In genomic region chr10:57037641-57038040, GRCm38 (mm10) we compare ENCODE assay signal across 30 mouse cellular contexts.
A peak's percentile ranks its signal among the peaks of the same experiment; 100 is the strongest.
DNase-seq lines count a peak whose midpoint lies in the region; ATAC-seq and TF ChIP-seq lines count a peak whose summit lies in the region.
"Had no signal": no experiment of that assay in that cellular context is flagged by ENCODE, and none has a peak within 500 bp of the region (broad histone marks: within the 10 kb centered on the region; RNA-seq: fewer than 3 reads in every experiment).

No protein-coding gene starts in this region.

- H3K4me3 ChIP-seq in forebrain, embryonic 14.5 days (ENCODE audit: low read depth, low read length), result no peak overlapping the region
- H3K4me3 ChIP-seq in forebrain, embryonic 10.5 days, result no peak overlapping the region
- no peak overlapping the region for H3K4me3 ChIP-seq in limb, embryonic 13.5 days
- no peak overlapping the region for H3K4me3 ChIP-seq in limb, embryonic 10.5 days
- H3K4me3 ChIP-seq in embryonic facial prominence, embryonic 11.5 days (ENCODE audit: low read depth, low read length), result no peak overlapping the region
- H3K4me3 ChIP-seq in liver, postnatal 0 days (ENCODE audit: low read depth, low read length), result no peak overlapping the region
- H3K4me3 ChIP-seq: heart, embryonic 10.5 days; heart, embryonic 15.5 days; hindbrain, embryonic 12.5 days; left cerebral cortex, adult 2 months; liver, embryonic 15.5 days; myocyte; neural tube, embryonic 13.5 days had no signal

- no peaks in the 10 kb centered on the region for H3K27me3 ChIP-seq in forebrain, embryonic 14.5 days (replicated peaks; ENCODE audit: control insufficient read depth, insufficient read depth, low read length)
- no peaks in the 10 kb centered on the region for H3K27me3 ChIP-seq in forebrain, embryonic 10.5 days (ENCODE audit: poor library complexity, severe bottlenecking)
- H3K27me3 ChIP-seq in limb, embryonic 13.5 days, result no peaks in the 10 kb centered on the region
- no peaks in the 10 kb centered on the region for H3K27me3 ChIP-seq in limb, embryonic 10.5 days (ENCODE audit: low read depth, poor library complexity, severe bottlenecking)
- H3K27me3 ChIP-seq in embryonic facial prominence, embryonic 11.5 days (ENCODE audit: control insufficient read depth, insufficient read depth, low read length), result no peaks in the 10 kb centered on the region
- H3K27me3 ChIP-seq in liver, postnatal 0 days (ENCODE audit: insufficient read depth, low read length), result no peaks in the 10 kb centered on the region
- H3K27me3 ChIP-seq: heart, embryonic 15.5 days; hindbrain, embryonic 12.5 days; liver, embryonic 15.5 days; neural tube, embryonic 13.5 days had no signal

- no peak overlapping the region for H3K4me2 ChIP-seq in forebrain, embryonic 14.5 days (ENCODE audit: low read length)
- no peak overlapping the region for H3K4me2 ChIP-seq in limb, embryonic 13.5 days (replicated peaks)
- H3K4me2 ChIP-seq in embryonic facial prominence, embryonic 11.5 days (ENCODE audit: low read depth, low read length), result no peak overlapping the region
- H3K4me2 ChIP-seq in liver, postnatal 0 days (ENCODE audit: low read depth, low read length), result no peak overlapping the region
- H3K4me2 ChIP-seq: heart, embryonic 15.5 days; hindbrain, embryonic 12.5 days; liver, embryonic 15.5 days; neural tube, embryonic 13.5 days had no signal

- H3K4me1 ChIP-seq in forebrain, embryonic 14.5 days (ENCODE audit: control insufficient read depth, insufficient read depth, low read length), result no peaks in the 10 kb centered on the region
- H3K4me1 ChIP-seq in forebrain, embryonic 10.5 days, result peaks cover 14% of the 10 kb centered on the region
- peaks cover 29% of the 10 kb centered on the region for H3K4me1 ChIP-seq in limb, embryonic 13.5 days
- peaks cover 39% of the 10 kb centered on the region for H3K4me1 ChIP-seq in limb, embryonic 10.5 days
- H3K4me1 ChIP-seq in embryonic facial prominence, embryonic 11.5 days (ENCODE audit: control insufficient read depth, insufficient read depth, low read length), result no peaks in the 10 kb centered on the region
- no peaks in the 10 kb centered on the region for H3K4me1 ChIP-seq in liver, postnatal 0 days (ENCODE audit: insufficient read depth)
- H3K4me1 ChIP-seq: heart, embryonic 10.5 days; heart, embryonic 15.5 days; hindbrain, embryonic 12.5 days; liver, embryonic 15.5 days; neural tube, embryonic 13.5 days had no signal

- H3K9me3 ChIP-seq in forebrain, embryonic 14.5 days (replicated peaks; ENCODE audit: control insufficient read depth, low read length), result no peaks in the 10 kb centered on the region
- H3K9me3 ChIP-seq in forebrain, embryonic 10.5 days, result no peaks in the 10 kb centered on the region
- no peaks in the 10 kb centered on the region for H3K9me3 ChIP-seq in limb, embryonic 13.5 days
- no peaks in the 10 kb centered on the region for H3K9me3 ChIP-seq in limb, embryonic 10.5 days (replicated peaks)
- no peaks in the 10 kb centered on the region for H3K9me3 ChIP-seq in embryonic facial prominence, embryonic 11.5 days (replicated peaks; ENCODE audit: control insufficient read depth, low read length)
- H3K9me3 ChIP-seq in liver, postnatal 0 days (ENCODE audit: low read length), result no peaks in the 10 kb centered on the region
- H3K9me3 ChIP-seq: heart, embryonic 10.5 days; heart, embryonic 15.5 days; hindbrain, embryonic 12.5 days; liver, embryonic 15.5 days; neural tube, embryonic 13.5 days had no signal

- H3K9ac ChIP-seq in forebrain, embryonic 14.5 days (ENCODE audit: low read length), result no peak overlapping the region
- no peak overlapping the region for H3K9ac ChIP-seq in limb, embryonic 13.5 days
- no peak overlapping the region for H3K9ac ChIP-seq in embryonic facial prominence, embryonic 11.5 days (replicated peaks; ENCODE audit: low read length)
- no peak overlapping the region for H3K9ac ChIP-seq in liver, postnatal 0 days (replicated peaks)
- H3K9ac ChIP-seq: heart, embryonic 15.5 days; hindbrain, embryonic 12.5 days; liver, embryonic 15.5 days; neural tube, embryonic 13.5 days had no signal

- no peaks in the 10 kb centered on the region for H3K36me3 ChIP-seq in forebrain, embryonic 14.5 days (ENCODE audit: control insufficient read depth, insufficient read depth, low read length)
- no peaks in the 10 kb centered on the region for H3K36me3 ChIP-seq in forebrain, embryonic 10.5 days (replicated peaks)
- no peaks in the 10 kb centered on the region for H3K36me3 ChIP-seq in limb, embryonic 13.5 days
- no peaks in the 10 kb centered on the region for H3K36me3 ChIP-seq in limb, embryonic 10.5 days
- H3K36me3 ChIP-seq in embryonic facial prominence, embryonic 11.5 days (replicated peaks; ENCODE audit: control insufficient read depth, insufficient read depth, low read depth, low read length), result no peaks in the 10 kb centered on the region
- no peaks in the 10 kb centered on the region for H3K36me3 ChIP-seq in liver, postnatal 0 days (replicated peaks; ENCODE audit: insufficient read depth, low read length)
- H3K36me3 ChIP-seq: heart, embryonic 10.5 days; heart, embryonic 15.5 days; hindbrain, embryonic 12.5 days; liver, embryonic 15.5 days; neural tube, embryonic 13.5 days had no signal

- no peak for TF ChIP-seq POLR2A in brain, embryonic 14.5 days (IDR thresholded peaks at IDR 0.05; ENCODE audit: borderline replicate concordance, extremely low read depth, insufficient read depth, insufficient read length, poor library complexity, severe bottlenecking)

- TF ChIP-seq EP300 in liver, postnatal 0 days (IDR thresholded peaks at IDR 0.05; ENCODE audit: low read depth), result no peak

- WGBS in forebrain, embryonic 14.5 days, result 81% methylated on average over 2 of the region's 2 CpGs
- 83% methylated on average over 2 of the region's 2 CpGs for WGBS in forebrain, embryonic 10.5 days
- 60% methylated on average over 2 of the region's 2 CpGs for WGBS in limb, embryonic 13.5 days
- 85% methylated on average over 2 of the region's 2 CpGs for WGBS in limb, embryonic 10.5 days
- 73% methylated on average over 2 of the region's 2 CpGs for WGBS in embryonic facial prominence, embryonic 11.5 days
- 72% methylated on average over 2 of the region's 2 CpGs for WGBS in liver, postnatal 0 days (ENCODE audit: insufficient replicate concordance)

- no peak; the same call in 1 of the 2 replicates for ATAC-seq in forebrain, embryonic 14.5 days
- ATAC-seq in limb, embryonic 13.5 days (ENCODE audit: low FRiP score, low read depth), result 0 out of 2 replicates have a peak, but pooled peaks have one; percentile 17
- ATAC-seq in embryonic facial prominence, embryonic 11.5 days (replicated peaks; ENCODE audit: insufficient number of reproducible peaks, low FRiP score, low TSS enrichment, low read depth), result no peak
- no peak for ATAC-seq in liver, postnatal 0 days
- ATAC-seq: CD4-positive, CD25-positive, alpha-beta regulatory T cell, adult 4 months; intestine, postnatal 0 days; midbrain, embryonic 16.5 days had no signal

- peak; percentile 58 for DNase-seq in forebrain, embryonic 14.5 days (ENCODE audit: low spot score)
- no peak for DNase-seq in forebrain, embryonic 10.5 days (ENCODE audit: extremely low spot score, low spot score)
- DNase-seq in limb, embryonic 10.5 days (ENCODE audit: low spot score), result no peak
- peak; percentile 68 for DNase-seq in brain, embryonic 14.5 days (ENCODE audit: low read depth)
- DNase-seq in embryonic facial prominence, embryonic 11.5 days (ENCODE audit: low spot score), result peak; percentile 66
- DNase-seq in liver, postnatal 0 days, result no peak
- no peak for DNase-seq in urinary bladder, postnatal 14 days (ENCODE audit: low spot score)
- DNase-seq: adrenal gland, postnatal 14 days; cerebellum, adult 18-20 months; gastrocnemius, postnatal 25 days; heart, adult 11 months; heart, postnatal 36 days; kidney, adult 9 months; kidney, postnatal 25 days; lung, postnatal 4 days; right cerebral cortex, postnatal 4 days; thymus, adult 18-20 months; thymus, postnatal 25 days had no signal

- no peak for TF ChIP-seq CTCF in brain, embryonic 14.5 days (IDR thresholded peaks at IDR 0.05; ENCODE audit: borderline replicate concordance, extremely low read depth, insufficient read depth, insufficient read length)
- TF ChIP-seq CTCF in liver, postnatal 0 days (IDR thresholded peaks at IDR 0.05; ENCODE audit: low read depth), result no peak

- no peak overlapping the region for H3K27ac ChIP-seq in forebrain, embryonic 14.5 days (ENCODE audit: low read depth, low read length)
- no peak overlapping the region for H3K27ac ChIP-seq in forebrain, embryonic 10.5 days
- H3K27ac ChIP-seq in limb, embryonic 13.5 days, result no peak overlapping the region
- H3K27ac ChIP-seq in limb, embryonic 10.5 days, result no peak overlapping the region; the same call in 1 of the 2 replicates
- H3K27ac ChIP-seq in embryonic facial prominence, embryonic 11.5 days (replicated peaks; ENCODE audit: low read depth, low read length), result no peak overlapping the region
- H3K27ac ChIP-seq in liver, postnatal 0 days (ENCODE audit: low read depth), result no peak overlapping the region
- H3K27ac ChIP-seq: heart, embryonic 10.5 days; heart, embryonic 15.5 days; hindbrain, embryonic 12.5 days; left cerebral cortex, adult 2 months; liver, embryonic 15.5 days; neural tube, embryonic 13.5 days; stomach, postnatal 0 days had no signal

Comparison
In these comparisons a context has a peak if more than half of its experiments do, and no peak if none do; other contexts are left out.
1. DNase-seq: peak in forebrain, embryonic 14.5 days (single experiment), brain, embryonic 14.5 days (single experiment) and embryonic facial prominence, embryonic 11.5 days (single experiment); none in forebrain, embryonic 10.5 days (single experiment), limb, embryonic 10.5 days (single experiment), liver, postnatal 0 days (single experiment) and urinary bladder, postnatal 14 days (single experiment).